Mouse (Mus musculus) liver, embryonic 15.5 days (tissue): ENCODE data around the gene 4632433K11Rik. TPM values are rescaled to one million over a fixed set of nuclear protein-coding genes. Genes with fewer than 3 reads are reported as not detected.
"Not testable (repeated sequence)": the region's sequence is repeated elsewhere in the genome, so short reads cannot be mapped to it uniquely, and the experiment has no call there.

ENCODE experiments used
- ATAC-seq: fragments of 200-750 bp; cut with Nextera tagmentation; 2 replicates; pipeline ENCODE4 v1.8.0; 2017; ENCODE audit warnings: moderate number of reproducible peaks, mild to moderate bottlenecking, moderate library complexity; ENCODE audit not compliant: insufficient read depth
- H3K27ac ChIP-seq: fragments of 300-500 bp; sonication (generic); replicated peaks from 2 replicates; pipeline ENCODE4 v1.5.1; 2015; ENCODE audit warnings: mild to moderate bottlenecking, inconsistent platforms
- H3K27me3 ChIP-seq: fragments of 300-500 bp; sonication (generic); 2 replicates; pipeline ENCODE4 v1.6.1; 2015; ENCODE audit warnings: mild to moderate bottlenecking, inconsistent platforms
- H3K36me3 ChIP-seq: fragments of 300-500 bp; sonication (generic); replicated peaks from 2 replicates; pipeline ENCODE4 v1.6.1; 2015; ENCODE audit warnings: moderate library complexity, mild to moderate bottlenecking, inconsistent platforms
- H3K4me1 ChIP-seq: fragments of 300-500 bp; sonication (generic); replicated peaks from 2 replicates; pipeline ENCODE4 v1.6.1; 2015; ENCODE audit warnings: inconsistent platforms
- H3K4me2 ChIP-seq: fragments of 300-500 bp; sonication (generic); 2 replicates; pipeline ENCODE4 v1.6.1; 2015; ENCODE audit warnings: moderate library complexity, mild to moderate bottlenecking, inconsistent platforms
- H3K4me3 ChIP-seq: fragments of 300-500 bp; sonication (generic); replicated peaks from 2 replicates; pipeline ENCODE4 v1.5.1; 2015; ENCODE audit warnings: mild to moderate bottlenecking, inconsistent platforms
- H3K9ac ChIP-seq: fragments of 300-500 bp; sonication (generic); 2 replicates; pipeline ENCODE4 v1.6.1; 2015; ENCODE audit warnings: moderate library complexity, mild to moderate bottlenecking, inconsistent platforms
- H3K9me3 ChIP-seq: fragments of 300-500 bp; sonication (generic); replicated peaks from 2 replicates; pipeline ENCODE4 v1.6.1; 2016; ENCODE audit warnings: inconsistent platforms
- WGBS: fragments of 180-500 bp; shearing (Covaris S2); methylation state at CpG from one replicate; pipeline ENCODE4 v1.1.7; 2015; ENCODE audit warnings: mixed read lengths; ENCODE audit not compliant: insufficient replicate concordance; 5-methylcytosine and 5-hydroxymethylcytosine counted together
- polyA plus RNA-seq: library from polyadenylated mRNA; unstranded; fragments of >200 nt; fragmentation: Nextera tagmentation; extraction: Ambion mirVana; gene quantifications from 2 replicates; pipeline ENCODE4 v1.2.1, GENCODE M21; 2015

The 4632433K11Rik gene
- polyA plus RNA-seq, 1 experiment from 2014 or later = not detected

DNA sequence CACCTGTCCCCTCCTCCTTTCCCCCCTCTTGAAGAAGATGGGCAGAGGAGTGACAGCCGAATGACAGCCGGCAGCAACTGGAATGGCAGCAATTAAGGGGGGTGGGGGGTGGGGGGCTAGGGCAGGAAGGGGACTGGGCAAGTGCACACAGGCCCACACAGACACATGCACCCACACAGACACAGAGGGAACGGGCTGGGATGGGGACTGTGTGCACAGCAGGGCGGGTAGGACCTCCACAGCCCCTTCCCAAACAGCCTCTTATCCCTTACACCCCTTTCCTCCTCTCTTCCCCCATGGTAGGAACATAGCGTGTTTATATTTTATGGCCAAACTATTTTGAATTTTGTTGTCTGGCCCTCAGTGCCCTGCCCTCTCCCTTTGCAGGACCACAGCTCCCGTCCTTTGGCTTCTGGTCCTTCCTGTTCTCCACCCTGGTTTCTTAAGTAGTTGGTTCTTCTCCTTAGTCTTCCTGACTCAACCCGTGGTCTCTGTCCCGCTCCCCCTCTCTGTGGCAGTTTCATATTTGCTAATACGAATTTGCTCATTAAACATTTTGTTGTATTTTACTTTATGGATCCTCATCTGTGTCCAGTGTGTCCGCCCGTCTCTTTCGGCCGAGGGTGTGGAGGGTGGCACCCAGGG is 45.6 kb downstream of the 4632433K11Rik start:
- H3K4me1 ChIP-seq = peaks cover 78% of the 10 kb centered on the region
- H3K9ac ChIP-seq = not testable (repeated sequence)

DNA sequence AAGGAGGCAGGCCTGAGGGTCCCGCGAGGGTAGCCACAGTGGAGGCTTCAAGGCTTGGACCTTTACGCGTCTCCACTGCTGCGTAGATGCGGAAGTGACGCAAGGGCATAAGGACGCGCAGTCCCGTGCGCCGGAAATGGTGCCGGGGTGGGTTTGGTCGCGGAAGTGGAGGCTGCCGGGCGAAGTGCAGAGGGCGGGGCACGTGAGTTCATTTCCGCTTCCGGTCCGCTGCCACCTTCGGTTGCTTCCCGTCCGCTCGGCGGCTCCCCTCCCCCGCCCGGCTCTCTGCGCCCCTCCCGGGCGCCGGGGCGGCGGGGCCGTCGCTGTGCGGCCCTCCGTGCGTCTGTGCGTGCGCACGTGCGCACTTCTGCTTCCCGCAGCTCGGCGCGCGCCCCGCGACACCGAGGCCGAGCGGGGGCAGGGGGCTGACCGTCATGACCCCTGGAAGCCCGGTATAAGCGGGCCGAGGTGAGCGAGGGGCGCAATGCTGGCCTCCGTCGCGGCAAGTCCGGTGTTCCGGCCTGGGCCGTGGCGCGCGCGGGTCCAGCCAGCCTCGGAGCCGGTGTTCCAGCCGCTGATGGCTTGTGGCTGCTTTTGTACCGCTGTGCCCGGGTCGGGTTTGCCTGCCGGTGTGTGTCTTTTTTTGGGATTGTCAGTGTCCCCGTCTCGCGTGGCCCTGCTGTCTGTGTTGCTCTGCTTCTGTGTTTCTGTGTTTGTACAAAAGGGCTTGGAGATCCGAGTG is 46.3 kb downstream of the 4632433K11Rik start, which contains the start of gene Epn1:
Gene Epn1, plus strand, starts transcription at position 226 of the 742 bp plus-strand sequence.
- Histone ChIP-seq H3K9me3 (no peaks in the 10 kb centered on the region), H3K4me1 (peaks cover 78% of the 10 kb centered on the region), H3K27me3 (no peaks in the 10 kb centered on the region), H3K27ac (peak within 1 kb of the TSS; percentile 93), H3K4me3 (peak within 1 kb of the TSS; percentile 95), H3K36me3 (peaks cover 70% of the 10 kb centered on the region), H3K4me2 (peak within 1 kb of the TSS; percentile 86), H3K9ac (peak within 1 kb of the TSS; percentile 98)
- peak; percentile 86 for ATAC-seq
- WGBS = under 1% methylated on average over 81 of the region's 81 CpGs

More for the DNA sequence above, 45.6 kb downstream of the 4632433K11Rik start:
- WGBS = 39% methylated on average over 11 of the region's 13 CpGs
- ATAC-seq, H3K9me3 ChIP-seq, H3K27me3 ChIP-seq: not testable (repeated sequence)
- peak overlapping the region; percentile 95 for H3K4me3 ChIP-seq
- peak overlapping the region; percentile 93 for H3K27ac ChIP-seq
- peak overlapping the region; percentile 86 for H3K4me2 ChIP-seq
- peaks cover 70% of the 10 kb centered on the region for H3K36me3 ChIP-seq

DNA sequence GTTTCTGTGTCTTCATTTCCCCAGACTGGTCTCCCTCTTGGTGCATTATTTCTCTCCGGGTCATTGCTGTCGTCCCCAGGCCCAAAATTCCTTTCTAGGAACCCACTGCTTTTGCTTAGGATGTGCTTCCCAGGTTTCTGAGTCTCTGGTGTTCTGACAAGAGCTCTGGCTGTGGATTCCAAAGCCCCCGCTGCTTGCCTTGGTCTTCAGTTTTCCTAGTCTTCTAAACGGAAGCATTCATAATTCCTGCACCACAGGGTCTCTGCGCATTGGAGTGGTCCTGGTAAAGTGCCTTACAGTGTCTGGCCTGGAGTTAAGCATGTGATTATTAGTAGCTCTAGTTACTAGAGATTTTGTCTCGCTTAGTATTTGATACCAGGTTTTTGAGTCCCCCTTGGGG is 46.9 kb downstream of the 4632433K11Rik start:
- WGBS = 5% methylated on average over 6 of the region's 6 CpGs
- no peaks in the 10 kb centered on the region for H3K9me3 ChIP-seq
- H3K4me2 ChIP-seq = peak overlapping the region; percentile 86
- no peaks in the 10 kb centered on the region for H3K27me3 ChIP-seq
- peak overlapping the region; percentile 98 for H3K9ac ChIP-seq
- ATAC-seq = no peak
- peak overlapping the region; percentile 93 for H3K27ac ChIP-seq
- peaks cover 79% of the 10 kb centered on the region for H3K4me1 ChIP-seq
- peak overlapping the region; percentile 95 for H3K4me3 ChIP-seq
- H3K36me3 ChIP-seq = peaks cover 71% of the 10 kb centered on the region

DNA sequence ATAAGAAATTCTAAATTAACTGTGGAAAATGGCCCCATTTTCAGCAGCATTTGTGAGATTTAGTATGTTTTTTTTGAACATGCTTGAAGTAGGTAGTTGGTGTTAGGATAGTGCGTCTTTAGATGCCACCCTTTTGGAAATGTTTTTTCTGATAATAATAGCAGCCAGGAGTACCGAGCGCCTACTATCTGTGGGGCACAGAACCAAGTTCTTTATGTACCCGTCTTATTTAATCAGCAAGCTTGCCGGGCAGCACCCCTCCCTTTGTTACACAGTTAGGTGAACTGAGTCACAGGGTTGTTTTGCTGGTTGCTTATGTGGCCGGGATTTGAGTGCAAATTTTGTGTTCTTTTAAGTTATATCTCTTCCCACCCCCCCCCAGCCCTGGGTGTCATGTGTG is 47.3 kb downstream of the 4632433K11Rik start:
- peak; percentile 55 for ATAC-seq
- Histone ChIP-seq H3K27me3 (no peaks in the 10 kb centered on the region), H3K9me3 (no peaks in the 10 kb centered on the region), H3K36me3 (peaks cover 72% of the 10 kb centered on the region), H3K4me1 (peaks cover 79% of the 10 kb centered on the region), H3K4me3 (peak overlapping the region; percentile 95), H3K27ac (peak overlapping the region; percentile 93), H3K4me2 (peak overlapping the region; percentile 86), H3K9ac (peak overlapping the region; percentile 98)
- WGBS = 11% methylated on average over 6 of the region's 6 CpGs

DNA sequence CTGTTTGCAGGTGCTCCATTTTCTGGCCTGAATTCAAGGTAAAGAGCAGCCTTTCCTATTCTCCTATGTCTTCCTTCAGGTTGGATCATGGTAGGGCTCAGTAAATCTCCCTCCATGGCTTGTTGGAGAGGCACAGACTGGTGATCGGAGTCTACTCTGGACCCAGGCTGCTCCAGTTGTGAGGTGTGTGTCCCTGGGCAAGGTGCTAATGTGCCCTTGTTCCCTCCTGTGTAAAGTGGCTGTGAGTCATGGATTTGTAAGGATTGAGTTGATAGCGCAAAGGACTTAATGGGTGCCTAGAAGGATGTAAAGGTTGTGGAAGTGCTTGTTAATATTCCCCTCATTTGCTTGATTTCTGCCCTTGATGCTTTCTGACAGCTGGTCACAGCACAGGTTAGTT is 48.0 kb downstream of the 4632433K11Rik start:
- ATAC-seq = no peak
- peak overlapping the region; percentile 95 for H3K4me3 ChIP-seq
- H3K27me3 ChIP-seq = no peaks in the 10 kb centered on the region
- no peaks in the 10 kb centered on the region for H3K9me3 ChIP-seq
- peak overlapping the region; percentile 98 for H3K9ac ChIP-seq
- H3K4me1 ChIP-seq = peaks cover 78% of the 10 kb centered on the region
- WGBS = 81% methylated on average over 2 of the region's 2 CpGs
- H3K27ac ChIP-seq = peak overlapping the region; percentile 93
- H3K4me2 ChIP-seq = peak overlapping the region; percentile 86
- peaks cover 72% of the 10 kb centered on the region for H3K36me3 ChIP-seq

GRCm38 (mm10) chr7:5083325-5084105 is 49.6 kb downstream of the 4632433K11Rik start:
- peaks cover 72% of the 10 kb centered on the region for H3K36me3 ChIP-seq
- peaks cover 79% of the 10 kb centered on the region for H3K4me1 ChIP-seq
- no peak for ATAC-seq
- no peaks in the 10 kb centered on the region for H3K9me3 ChIP-seq
- no peak overlapping the region for H3K4me3 ChIP-seq
- H3K9ac ChIP-seq = no peak overlapping the region
- WGBS = 74% methylated on average over 18 of the region's 18 CpGs
- H3K4me2 ChIP-seq = peak overlapping the region; percentile 35
- peak overlapping the region; percentile 39; the same call in 1 of the 2 replicates for H3K27ac ChIP-seq
- no peaks in the 10 kb centered on the region for H3K27me3 ChIP-seq

Other genes with a start within 250 kb of the 4632433K11Rik start
- 9.5 and 10.3 TPM in 2 replicates for gene Tmem238, start 244.5 kb upstream of the 4632433K11Rik start, polyA plus RNA-seq
- gene Rpl28, start 241.2 kb upstream of the 4632433K11Rik start, polyA plus RNA-seq = 169 and 173 TPM in 2 replicates
- 302 and 318 TPM in 2 replicates for gene Ube2s, start 221.5 kb upstream of the 4632433K11Rik start, polyA plus RNA-seq
- not detected in 2 replicates for gene Shisa7, start 189.4 kb upstream of the 4632433K11Rik start, polyA plus RNA-seq
- gene Isoc2b, start 163.9 kb upstream of the 4632433K11Rik start, polyA plus RNA-seq = 3.7 and 3.8 TPM in 2 replicates
- 0.68 and 0.77 TPM in 2 replicates for gene Isoc2a, start 157.0 kb upstream of the 4632433K11Rik start, polyA plus RNA-seq
- gene Gm36210, start 127.6 kb upstream of the 4632433K11Rik start, polyA plus RNA-seq = not detected in 2 replicates
- gene Zfp628, start 118.9 kb upstream of the 4632433K11Rik start, polyA plus RNA-seq = 1.7 TPM in 2 replicates
- 0.23 and 0.45 TPM in 2 replicates for gene Nat14, start 112.1 kb upstream of the 4632433K11Rik start, polyA plus RNA-seq
- gene Ssc5d, start 108.3 kb upstream of the 4632433K11Rik start, polyA plus RNA-seq = 0.15 TPM in 2 replicates
- 0.07 TPM in 1 of 2 replicates, not detected in the other for gene Sbk2, start 69.7 kb upstream of the 4632433K11Rik start, polyA plus RNA-seq
- not detected in 2 replicates for gene Sbk3, start 63.0 kb upstream of the 4632433K11Rik start, polyA plus RNA-seq
- gene Zfp579, start 38.0 kb upstream of the 4632433K11Rik start, polyA plus RNA-seq = 3.3 and 4.6 TPM in 2 replicates
- 9.3 and 10.0 TPM in 2 replicates for gene Zfp524, start 19.7 kb upstream of the 4632433K11Rik start, polyA plus RNA-seq
- gene Fiz1, start 19.4 kb upstream of the 4632433K11Rik start, polyA plus RNA-seq = 15.6 and 17.9 TPM in 2 replicates
- 0.53 and 1.2 TPM in 2 replicates for gene Gm44973, start 18.6 kb upstream of the 4632433K11Rik start, polyA plus RNA-seq
- gene Zfp865, start 13.7 kb upstream of the 4632433K11Rik start, polyA plus RNA-seq = 1.3 and 1.5 TPM in 2 replicates
- 0.28 and 0.40 TPM in 2 replicates for gene Ccdc106, start 13.6 kb upstream of the 4632433K11Rik start, polyA plus RNA-seq
- 1.2 and 1.4 TPM in 2 replicates for gene Zfp784, start 4.3 kb downstream of the 4632433K11Rik start, polyA plus RNA-seq
- gene Zfp580, start 17.4 kb downstream of the 4632433K11Rik start, polyA plus RNA-seq = 1.7 and 2.0 TPM in 2 replicates
- gene U2af2, start 28.0 kb downstream of the 4632433K11Rik start, polyA plus RNA-seq = 59.4 and 60.8 TPM in 2 replicates
- 49.2 and 54.5 TPM in 2 replicates for gene Epn1, start 46.1 kb downstream of the 4632433K11Rik start, polyA plus RNA-seq
- not detected in 2 replicates for gene Rfpl4, start 82.8 kb downstream of the 4632433K11Rik start, polyA plus RNA-seq
- 0.18 and 0.21 TPM in 2 replicates for gene Rasl2-9, start 91.8 kb downstream of the 4632433K11Rik start, polyA plus RNA-seq
- not detected in 2 replicates for gene Vmn1r55, start 115.6 kb downstream of the 4632433K11Rik start, polyA plus RNA-seq
- not detected in 2 replicates for gene Vmn1r56, start 162.6 kb downstream of the 4632433K11Rik start, polyA plus RNA-seq
- gene Vmn1r57, start 184.4 kb downstream of the 4632433K11Rik start, polyA plus RNA-seq = not detected in 2 replicates